ENCODE assay signal across 27 mouse cellular contexts in the genomic region with DNA sequence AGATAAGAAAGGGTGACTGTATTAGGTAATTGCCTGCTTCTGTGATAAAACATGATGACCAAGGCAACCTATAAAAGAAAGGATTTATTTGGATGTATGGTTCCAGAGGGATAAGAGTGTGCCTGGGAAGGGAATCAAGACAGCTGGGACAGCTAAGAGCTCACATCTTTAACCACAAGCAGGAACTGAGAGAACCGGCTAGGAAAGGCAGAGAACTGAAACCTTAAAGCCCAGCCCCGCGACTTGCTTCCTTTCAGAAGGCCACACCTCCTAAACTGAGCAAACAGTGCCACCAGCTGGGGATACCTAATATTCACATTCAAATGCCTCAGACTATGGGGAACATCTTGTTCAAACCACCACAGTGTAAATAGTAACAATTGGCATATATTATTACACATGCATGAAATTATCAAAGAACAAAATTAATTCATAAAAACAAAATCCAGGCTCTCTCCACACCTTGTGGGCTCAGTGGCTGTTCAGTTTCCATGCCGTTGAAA. TPM values are rescaled to one million over a fixed set of nuclear protein-coding genes. Genes with fewer than 3 reads are reported as not detected.
DNase-seq lines count a peak whose midpoint lies in the region; ATAC-seq and TF ChIP-seq lines count a peak whose summit lies in the region.
"Had no signal": no experiment of that assay in that cellular context is flagged by ENCODE, and none has a peak within 500 bp of the region (broad histone marks: within the 10 kb centered on the region; RNA-seq: fewer than 3 reads in every experiment).

No protein-coding gene starts in this region.

- 89% methylated on average over 4 of the region's 4 CpGs for WGBS in small intestine, adult 2 months
- 77% methylated on average over 4 of the region's 4 CpGs for WGBS in liver, embryonic 11.5 days

- peak; percentile 17; the same call in 1 of the 2 replicates for TF ChIP-seq CTCF in layer of hippocampus, adult 2 months (conservative IDR thresholded peaks at IDR 0.05)
- peak; percentile 37 for TF ChIP-seq CTCF in Patski (IDR thresholded peaks at IDR 0.05)
- peak; percentile 11; the same call in 1 of the 2 replicates for TF ChIP-seq CTCF in small intestine, adult 2 months (IDR thresholded peaks at IDR 0.05; ENCODE audit: extremely low read depth, insufficient read length, insufficient replicate concordance, low read depth, low read length)

- H3K4me3 ChIP-seq in layer of hippocampus, adult 2 months: no peak overlapping the region
- H3K4me3 ChIP-seq in small intestine, adult 2 months (ENCODE audit: low read depth, low read length): no peak overlapping the region
- H3K4me3 ChIP-seq in liver, embryonic 11.5 days (ENCODE audit: low read depth, low read length): no peak overlapping the region
- H3K4me3 ChIP-seq: embryonic facial prominence, embryonic 12.5 days; forebrain, embryonic 12.5 days; heart, adult 2 months; heart, embryonic 12.5 days; hindbrain, embryonic 10.5 days had no signal

- peaks cover 3% of the 10 kb centered on the region; the same call in 1 of the 2 replicates for H3K4me1 ChIP-seq in small intestine, adult 2 months (ENCODE audit: control insufficient read depth, insufficient read depth, insufficient read length, low read length)
- no peaks in the 10 kb centered on the region for H3K4me1 ChIP-seq in liver, embryonic 11.5 days (replicated peaks; ENCODE audit: control insufficient read depth, insufficient read depth, low read length)
- H3K4me1 ChIP-seq: embryonic facial prominence, embryonic 12.5 days; forebrain, embryonic 12.5 days; hindbrain, embryonic 10.5 days had no signal

- no peak for ATAC-seq in Patski
- no peak for ATAC-seq in liver, embryonic 11.5 days (replicated peaks; ENCODE audit: low FRiP score)
- ATAC-seq: forebrain, embryonic 16.5 days had no signal

- in situ Hi-C loops in Patski (cut with MboI; ENCODE audit: low pct_unique_long_range_greater_than_20kb): no loop called here

- POLR2A ChIA-PET in Patski (lab: Charles Lee): no interaction called here

- H3K27me3 ChIP-seq in Patski: no peaks in the 10 kb centered on the region
- no peaks in the 10 kb centered on the region for H3K27me3 ChIP-seq in small intestine, adult 2 months (ENCODE audit: control insufficient read depth, insufficient read depth, low read length)
- no peaks in the 10 kb centered on the region; the same call in 1 of the 2 replicates for H3K27me3 ChIP-seq in liver, embryonic 11.5 days (replicated peaks; ENCODE audit: control insufficient read depth, insufficient read depth, low read length)
- H3K27me3 ChIP-seq: embryonic facial prominence, embryonic 12.5 days; forebrain, embryonic 12.5 days; heart, embryonic 12.5 days had no signal

- peak; percentile 64 for DNase-seq in heart, adult 11 months
- no peak for DNase-seq in heart, adult 9 months (ENCODE audit: low spot score in 2 of 2)
- no peak for DNase-seq in layer of hippocampus, adult 2 months (ENCODE audit: low spot score in 2 of 2)
- DNase-seq in layer of hippocampus, adult 9-11 months: no peak
- DNase-seq in Patski (ENCODE audit: low read depth, low spot score) (no peak), adipocyte (ENCODE audit: low spot score) (no peak)
- no peak for DNase-seq in liver, embryonic 11.5 days (ENCODE audit: low spot score)
- DNase-seq: adrenal gland, adult 8-10 months; cerebellum, adult 11 months; cerebellum, adult 8-10 months; cerebellum, postnatal 14 days; gastrocnemius, postnatal 36 days; heart, adult 2 months; kidney, adult 18-20 months had no signal

- no peaks in the 10 kb centered on the region; the same call in 1 of the 2 replicates for H3K9me3 ChIP-seq in liver, embryonic 11.5 days (ENCODE audit: control insufficient read depth, low read length)
- H3K9me3 ChIP-seq: embryonic facial prominence, embryonic 12.5 days; forebrain, embryonic 12.5 days had no signal

- H3K27ac ChIP-seq in layer of hippocampus, adult 2 months: no peak overlapping the region
- H3K27ac ChIP-seq in small intestine, adult 2 months (ENCODE audit: insufficient read depth, low read depth, low read length): no peak overlapping the region
- H3K27ac ChIP-seq in liver, embryonic 11.5 days (ENCODE audit: low read depth, low read length): no peak overlapping the region
- H3K27ac ChIP-seq: embryonic facial prominence, embryonic 12.5 days; forebrain, embryonic 12.5 days; heart, adult 2 months; hindbrain, embryonic 10.5 days; hindbrain, embryonic 14.5 days had no signal

- no peak overlapping the region for H3K9ac ChIP-seq in liver, embryonic 11.5 days (ENCODE audit: low read depth, low read length)
- H3K9ac ChIP-seq: embryonic facial prominence, embryonic 12.5 days; forebrain, embryonic 12.5 days; heart, embryonic 12.5 days; hindbrain, embryonic 14.5 days had no signal

- no peak overlapping the region for H3K4me2 ChIP-seq in liver, embryonic 11.5 days
- H3K4me2 ChIP-seq: embryonic facial prominence, embryonic 12.5 days; forebrain, embryonic 12.5 days; heart, embryonic 12.5 days; hindbrain, embryonic 14.5 days had no signal

- no peaks in the 10 kb centered on the region for H3K36me3 ChIP-seq in small intestine, adult 2 months (ENCODE audit: control insufficient read depth, insufficient read depth, low read length)
- no peaks in the 10 kb centered on the region for H3K36me3 ChIP-seq in liver, embryonic 11.5 days (ENCODE audit: control insufficient read depth, insufficient read depth, low read length)
- H3K36me3 ChIP-seq: embryonic facial prominence, embryonic 12.5 days; forebrain, embryonic 12.5 days; heart, embryonic 12.5 days; hindbrain, embryonic 10.5 days had no signal

- no peak for TF ChIP-seq POLR2A in small intestine, adult 2 months (IDR thresholded peaks at IDR 0.05; ENCODE audit: low read depth, low read length)

- CTCF ChIA-PET in Patski (lab: Charles Lee): no interaction called here

RNA-seq across cellular contexts. Expression of a gene that starts 25.0 kb away (rescaled TPM):
- under 1 TPM in 1 of 2 experiments, not detected in 1; 0.15 TPM for total RNA-seq in layer of hippocampus, adult 2 months (2021)
- polyA plus RNA-seq in Patski (2021): not detected
- polyA plus RNA-seq in small intestine, adult 2 months (2012; rRNA removed): 0.08 TPM in 1 of 2 replicates, not detected in the other
- polyA plus RNA-seq in liver, embryonic 11.5 days (2014; fragmentation: Nextera tagmentation; extraction: Ambion mirVana): not detected in 2 replicates
- total RNA-seq: adrenal gland, adult 8-10 months; common myeloid progenitor, adult 5-6 weeks; gastrocnemius, adult 18-20 months; gastrocnemius, postnatal 36 days; heart, adult 2 months; heart, postnatal 25 days had no signal
- polyA plus RNA-seq: brain, embryonic 14.5 days; C2C12; embryonic facial prominence, embryonic 12.5 days; forebrain, embryonic 12.5 days; forebrain, embryonic 16.5 days; heart, adult 2 months; heart, embryonic 12.5 days; heart, embryonic 16.5 days; hindbrain, embryonic 10.5 days; hindbrain, embryonic 14.5 days had no signal

RNA-seq across cellular contexts. Expression of a gene that starts 32.4 kb away (rescaled TPM):
- 1 to 10 TPM; 1.7 to 1.8 TPM for total RNA-seq in layer of hippocampus, adult 2 months (2021)
- polyA plus RNA-seq in Patski (2021): 116 TPM
- 11.5 and 20.5 TPM in 2 replicates for polyA plus RNA-seq in small intestine, adult 2 months (2012; rRNA removed)
- 0.19 TPM in 1 of 2 replicates, not detected in the other for polyA plus RNA-seq in liver, embryonic 11.5 days (2014; fragmentation: Nextera tagmentation; extraction: Ambion mirVana)
- polyA plus RNA-seq: brain, embryonic 14.5 days; embryonic facial prominence, embryonic 12.5 days; forebrain, embryonic 12.5 days; forebrain, embryonic 16.5 days; hindbrain, embryonic 10.5 days; hindbrain, embryonic 14.5 days had no signal

Comparison
In these comparisons a context has a peak if more than half of its experiments do, and no peak if none do; other contexts are left out.
1. RNA of a gene that starts 32.4 kb away (polyA plus RNA-seq): 116 TPM in Patski (single experiment) and 11.5 to 20.5 TPM in small intestine, adult 2 months; 0.19 TPM in liver, embryonic 11.5 days; every median in the first group is over 10 times any median in the second.
2. Peak in every context shown above with its lines, with median percentiles within 50 percentile points of each other: CTCF ChIP-seq.